Mouse (Mus musculus): Measurements from ENCODE around the gene Bmp8b. TPM values are rescaled to one million over a fixed set of nuclear protein-coding genes. Genes with fewer than 3 reads are reported as not detected.

The Bmp8b gene
- 0.08 and 0.25 TPM in 2 replicates for polyA plus RNA-seq (2014; fragmentation: Nextera tagmentation; extraction: Ambion mirVana)

GRCm38 (mm10) chr4:123104651-123105450 lies at the start of gene Bmp8b:
TSS of gene Bmp8b (plus strand) at chr4:123105165.
- H3K27ac ChIP-seq (replicated peaks; ENCODE audit: low read depth, low read length) = no peak within 1 kb of the TSS
- 6% methylated on average over 75 of the region's 75 CpGs for WGBS
- H3K9me3 ChIP-seq (ENCODE audit: control insufficient read depth, low read length) = no peaks in the 10 kb centered on the region
- DNase-seq = peak; percentile 26
- 0 out of 2 replicates have a peak within 1 kb of the TSS, but pooled peaks have one; percentile 9 for H3K9ac ChIP-seq (replicated peaks; ENCODE audit: low read length)
- peak within 1 kb of the TSS; percentile 23 for H3K4me3 ChIP-seq (replicated peaks; ENCODE audit: low read depth, low read length)
- H3K4me2 ChIP-seq (ENCODE audit: low read length) = peak within 1 kb of the TSS; percentile 46
- peaks cover 28% of the 10 kb centered on the region for H3K27me3 ChIP-seq (ENCODE audit: control insufficient read depth, insufficient read depth, low read length)
- H3K4me1 ChIP-seq (ENCODE audit: control insufficient read depth, insufficient read depth, low read length) = peaks cover 8% of the 10 kb centered on the region; the same call in 1 of the 2 replicates
- H3K36me3 ChIP-seq (ENCODE audit: control insufficient read depth, insufficient read depth, low read length) = no peaks in the 10 kb centered on the region
- no peak; the same call in 1 of the 2 replicates for ATAC-seq (ENCODE audit: low FRiP score, low TSS enrichment)

DNA sequence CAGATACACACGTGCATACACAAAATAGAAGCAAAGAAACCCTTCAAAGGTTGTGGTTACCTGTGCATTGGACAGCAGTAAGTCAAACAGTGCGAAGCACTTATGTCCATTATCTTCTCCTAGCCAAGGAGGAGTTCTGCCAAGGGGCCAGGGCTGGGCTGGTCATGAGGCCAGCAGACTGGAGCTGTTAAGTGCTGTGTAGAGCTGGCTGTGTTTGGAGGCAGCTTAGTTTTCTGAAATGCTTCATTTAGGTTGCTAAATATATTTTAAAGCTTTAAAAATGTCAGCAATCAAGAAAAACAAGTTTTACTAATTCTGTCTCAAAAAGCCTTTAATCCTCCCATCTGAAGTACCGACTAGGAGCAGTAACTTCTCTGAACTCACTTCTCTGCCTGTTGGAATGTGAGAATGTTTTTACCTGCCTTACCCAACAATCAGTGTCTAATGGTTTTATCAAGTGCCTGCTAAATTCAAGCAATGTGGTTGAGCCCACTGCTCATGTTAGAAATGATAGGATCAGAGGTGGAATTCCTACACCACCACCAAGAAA lies 48.3 kb upstream of the Bmp8b start:
- peaks cover 50% of the 10 kb centered on the region for H3K36me3 ChIP-seq (ENCODE audit: control insufficient read depth, insufficient read depth, low read length)
- no peak for ATAC-seq (ENCODE audit: low FRiP score, low TSS enrichment)
- no peak for DNase-seq
- H3K4me3 ChIP-seq (replicated peaks; ENCODE audit: low read depth, low read length) = no peak overlapping the region
- no peaks in the 10 kb centered on the region for H3K9me3 ChIP-seq (ENCODE audit: control insufficient read depth, low read length)
- no peaks in the 10 kb centered on the region for H3K27me3 ChIP-seq (ENCODE audit: control insufficient read depth, insufficient read depth, low read length)
- WGBS = 89% methylated on average over 3 of the region's 3 CpGs
- no peak overlapping the region for H3K4me2 ChIP-seq (ENCODE audit: low read length)
- H3K27ac ChIP-seq (replicated peaks; ENCODE audit: low read depth, low read length) = no peak overlapping the region
- H3K4me1 ChIP-seq (ENCODE audit: control insufficient read depth, insufficient read depth, low read length) = peaks cover 12% of the 10 kb centered on the region; the same call in 1 of the 2 replicates
- no peak overlapping the region for H3K9ac ChIP-seq (replicated peaks; ENCODE audit: low read length)

- ATAC-seq (ENCODE audit: low FRiP score, low TSS enrichment) (no peak), DNase-seq (no peak)
- no peak overlapping the region for H3K4me3 ChIP-seq (replicated peaks; ENCODE audit: low read depth, low read length)
- no peak overlapping the region for H3K27ac ChIP-seq (replicated peaks; ENCODE audit: low read depth, low read length)
- H3K9ac ChIP-seq (replicated peaks; ENCODE audit: low read length) = no peak overlapping the region
- 78% methylated on average over 1 of the region's 1 CpGs for WGBS
- no peak overlapping the region for H3K4me2 ChIP-seq (ENCODE audit: low read length)
- no peaks in the 10 kb centered on the region for H3K27me3 ChIP-seq (ENCODE audit: control insufficient read depth, insufficient read depth, low read length)
- no peaks in the 10 kb centered on the region for H3K9me3 ChIP-seq (ENCODE audit: control insufficient read depth, low read length)
- 0 out of 2 replicates have a peak, but pooled peaks cover under 1% of the 10 kb centered on the region for H3K4me1 ChIP-seq (ENCODE audit: control insufficient read depth, insufficient read depth, low read length)
- peaks cover 39% of the 10 kb centered on the region for H3K36me3 ChIP-seq (ENCODE audit: control insufficient read depth, insufficient read depth, low read length)
These were observed 47.0 kb upstream of the Bmp8b start for GRCm38 (mm10) chr4:123057957-123058356.

- H3K4me3 ChIP-seq (replicated peaks; ENCODE audit: low read depth, low read length) = no peak overlapping the region
- no peaks in the 10 kb centered on the region for H3K27me3 ChIP-seq (ENCODE audit: control insufficient read depth, insufficient read depth, low read length)
- H3K9me3 ChIP-seq (ENCODE audit: control insufficient read depth, low read length) = no peaks in the 10 kb centered on the region
- H3K4me1 ChIP-seq (ENCODE audit: control insufficient read depth, insufficient read depth, low read length) = no peaks in the 10 kb centered on the region
- no peak overlapping the region for H3K9ac ChIP-seq (replicated peaks; ENCODE audit: low read length)
- no peak overlapping the region for H3K27ac ChIP-seq (replicated peaks; ENCODE audit: low read depth, low read length)
- WGBS = 64% methylated on average over 5 of the region's 5 CpGs
- ATAC-seq (ENCODE audit: low FRiP score, low TSS enrichment) (no peak), DNase-seq (no peak)
- H3K36me3 ChIP-seq (ENCODE audit: control insufficient read depth, insufficient read depth, low read length) = peaks cover 3% of the 10 kb centered on the region; the same call in 1 of the 2 replicates
- no peak overlapping the region for H3K4me2 ChIP-seq (ENCODE audit: low read length)
These were observed 43.2 kb upstream of the Bmp8b start for GRCm38 (mm10) chr4:123061744-123062143.

DNA sequence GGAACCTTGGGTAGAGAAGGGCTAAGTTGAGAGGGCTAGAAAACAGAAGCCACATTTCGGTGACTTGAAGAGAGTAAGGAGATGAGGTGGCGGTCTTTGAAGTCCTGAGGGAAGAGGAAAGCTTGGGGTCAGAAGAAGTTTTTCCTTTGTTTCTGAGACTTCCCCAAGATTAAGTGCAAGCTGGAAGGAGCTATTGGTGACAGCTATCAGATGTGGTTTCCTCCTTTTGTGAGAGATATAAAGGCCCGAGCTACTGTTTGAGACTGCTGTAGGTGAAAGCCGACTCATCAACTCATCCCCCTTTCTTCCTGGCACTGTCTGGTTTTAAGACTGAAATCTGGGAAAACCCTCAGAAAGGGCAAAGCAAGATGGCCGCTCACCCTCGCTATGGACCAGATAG lies 36.3 kb upstream of the Bmp8b start:
- no peaks in the 10 kb centered on the region for H3K9me3 ChIP-seq (ENCODE audit: control insufficient read depth, low read length)
- no peak overlapping the region for H3K4me2 ChIP-seq (ENCODE audit: low read length)
- no peaks in the 10 kb centered on the region for H3K27me3 ChIP-seq (ENCODE audit: control insufficient read depth, insufficient read depth, low read length)
- H3K9ac ChIP-seq (replicated peaks; ENCODE audit: low read length) = no peak overlapping the region
- H3K27ac ChIP-seq (replicated peaks; ENCODE audit: low read depth, low read length) = no peak overlapping the region
- H3K4me1 ChIP-seq (ENCODE audit: control insufficient read depth, insufficient read depth, low read length) = 0 out of 2 replicates have a peak, but pooled peaks cover 3% of the 10 kb centered on the region
- ATAC-seq (ENCODE audit: low FRiP score, low TSS enrichment) = no peak
- no peaks in the 10 kb centered on the region for H3K36me3 ChIP-seq (ENCODE audit: control insufficient read depth, insufficient read depth, low read length)
- 87% methylated on average over 6 of the region's 6 CpGs for WGBS
- no peak for DNase-seq
- no peak overlapping the region for H3K4me3 ChIP-seq (replicated peaks; ENCODE audit: low read depth, low read length)

GRCm38 (mm10) chr4:123071266-123071966 lies 33.5 kb upstream of the Bmp8b start:
- no peak overlapping the region for H3K4me3 ChIP-seq (replicated peaks; ENCODE audit: low read depth, low read length)
- 0 out of 2 replicates have a peak, but pooled peaks cover 3% of the 10 kb centered on the region for H3K4me1 ChIP-seq (ENCODE audit: control insufficient read depth, insufficient read depth, low read length)
- no peaks in the 10 kb centered on the region for H3K9me3 ChIP-seq (ENCODE audit: control insufficient read depth, low read length)
- no peaks in the 10 kb centered on the region for H3K36me3 ChIP-seq (ENCODE audit: control insufficient read depth, insufficient read depth, low read length)
- ATAC-seq (ENCODE audit: low FRiP score, low TSS enrichment) (no peak; the same call in 1 of the 2 replicates), DNase-seq (peak; percentile 64)
- peak overlapping the region; percentile 21 for H3K4me2 ChIP-seq (ENCODE audit: low read length)
- H3K27ac ChIP-seq (replicated peaks; ENCODE audit: low read depth, low read length) = no peak overlapping the region
- no peak overlapping the region; the same call in 1 of the 2 replicates for H3K9ac ChIP-seq (replicated peaks; ENCODE audit: low read length)
- H3K27me3 ChIP-seq (ENCODE audit: control insufficient read depth, insufficient read depth, low read length) = no peaks in the 10 kb centered on the region
- 13% methylated on average over 13 of the region's 13 CpGs for WGBS

DNA sequence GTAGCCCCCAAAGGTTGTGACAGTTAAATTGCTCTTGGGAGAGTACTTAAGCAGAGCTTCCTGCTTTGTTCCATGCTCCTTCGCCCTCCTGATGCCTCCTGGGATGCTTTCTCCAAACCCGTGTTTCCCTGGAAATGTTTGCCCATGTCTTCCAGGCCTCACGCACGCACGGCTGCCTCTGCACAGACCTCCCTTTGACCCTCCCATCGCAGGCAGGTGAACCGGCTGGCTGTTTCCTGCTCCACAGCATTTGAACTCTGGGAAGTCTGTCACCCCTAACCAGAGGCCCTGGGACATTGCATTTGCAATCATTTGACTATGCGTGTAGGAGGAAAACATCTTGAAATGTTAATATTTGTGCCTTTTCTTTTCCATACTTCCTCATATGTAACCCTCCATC lies 28.0 kb upstream of the Bmp8b start:
- WGBS = 49% methylated on average over 8 of the region's 8 CpGs
- H3K27ac ChIP-seq (replicated peaks; ENCODE audit: low read depth, low read length) = no peak overlapping the region
- no peaks in the 10 kb centered on the region for H3K36me3 ChIP-seq (ENCODE audit: control insufficient read depth, insufficient read depth, low read length)
- DNase-seq (no peak), ATAC-seq (ENCODE audit: low FRiP score, low TSS enrichment) (no peak)
- H3K4me1 ChIP-seq (ENCODE audit: control insufficient read depth, insufficient read depth, low read length) = no peaks in the 10 kb centered on the region
- H3K4me3 ChIP-seq (replicated peaks; ENCODE audit: low read depth, low read length) = no peak overlapping the region
- H3K9me3 ChIP-seq (ENCODE audit: control insufficient read depth, low read length) = no peaks in the 10 kb centered on the region
- no peaks in the 10 kb centered on the region for H3K27me3 ChIP-seq (ENCODE audit: control insufficient read depth, insufficient read depth, low read length)
- no peak overlapping the region for H3K4me2 ChIP-seq (ENCODE audit: low read length)
- no peak overlapping the region for H3K9ac ChIP-seq (replicated peaks; ENCODE audit: low read length)

- 88% methylated on average over 4 of the region's 4 CpGs for WGBS
- no peak overlapping the region for H3K4me3 ChIP-seq (replicated peaks; ENCODE audit: low read depth, low read length)
- no peak for ATAC-seq (ENCODE audit: low FRiP score, low TSS enrichment)
- no peak overlapping the region for H3K27ac ChIP-seq (replicated peaks; ENCODE audit: low read depth, low read length)
- H3K4me2 ChIP-seq (ENCODE audit: low read length) = no peak overlapping the region
- no peaks in the 10 kb centered on the region for H3K27me3 ChIP-seq (ENCODE audit: control insufficient read depth, insufficient read depth, low read length)
- no peaks in the 10 kb centered on the region for H3K9me3 ChIP-seq (ENCODE audit: control insufficient read depth, low read length)
- no peak overlapping the region for H3K9ac ChIP-seq (replicated peaks; ENCODE audit: low read length)
- no peaks in the 10 kb centered on the region for H3K4me1 ChIP-seq (ENCODE audit: control insufficient read depth, insufficient read depth, low read length)
- H3K36me3 ChIP-seq (ENCODE audit: control insufficient read depth, insufficient read depth, low read length) = no peaks in the 10 kb centered on the region
- DNase-seq = no peak
These were observed 26.7 kb upstream of the Bmp8b start for GRCm38 (mm10) chr4:123078231-123078630.

Measured in midbrain, embryonic 14.5 days (tissue).